Mouse (Mus musculus) gastrocnemius, postnatal 4 days (tissue): Measurements from ENCODE around the gene Zfp281. TPM values are rescaled to one million over a fixed set of nuclear protein-coding genes. Genes with fewer than 3 reads are reported as not detected.

Experiments
- DNase-seq, 2 experiments: peaks; one replicate each; pipeline ENCODE4 v3.0.0; 2021 to 2022; ENCODE audit warnings: low spot score in 2 of 2, mixed read lengths in 2 of 2
- total RNA-seq, 2 experiments: library from RNA; stranded (reverse); gene quantifications; 2 replicates each; pipeline ENCODE4 v1.2.3; 2021

Zfp281 gene
- total RNA-seq, 2 experiments from 2014 or later: 10.8 to 12.0 TPM

DNA sequence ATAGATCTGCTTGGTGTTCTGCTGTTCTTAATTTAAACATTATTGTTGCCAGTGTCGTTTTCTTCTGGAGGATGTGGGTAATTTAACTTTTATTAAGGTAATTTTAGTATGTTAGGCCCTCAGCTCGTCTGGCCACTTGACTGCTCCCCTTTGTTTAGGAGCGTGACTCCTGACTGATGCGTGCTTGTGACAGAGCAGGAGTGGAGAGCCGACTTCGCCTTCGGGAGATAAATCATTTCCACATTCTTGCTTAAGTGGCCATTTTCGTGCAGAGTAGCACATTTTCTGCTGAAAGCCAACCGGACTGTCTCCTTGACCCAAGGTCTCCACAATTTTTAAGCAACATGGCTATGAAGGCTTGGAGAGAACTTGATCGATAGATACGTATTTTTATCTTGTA is 29.7 kb downstream of the Zfp281 start:
- no peak for DNase-seq

DNA sequence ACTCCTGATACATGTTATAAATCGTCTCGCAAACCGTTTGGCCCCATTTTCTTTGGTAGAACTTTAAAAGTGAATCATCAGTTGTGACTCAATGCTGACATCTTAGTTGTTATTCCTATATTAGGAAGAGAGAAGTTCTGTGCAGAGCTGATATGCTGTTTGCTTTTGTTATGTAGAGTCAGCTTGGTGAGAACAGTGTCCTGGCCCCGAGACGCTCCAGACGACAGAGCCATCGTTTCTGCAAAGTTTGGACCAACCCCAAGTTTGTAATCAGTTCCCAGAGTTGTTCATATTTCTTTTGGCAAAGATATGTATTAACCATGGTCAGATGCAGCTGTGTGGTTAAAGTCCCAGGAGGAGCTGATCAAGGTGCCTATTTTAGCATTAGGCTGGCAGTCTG is 31.9 kb downstream of the Zfp281 start:
- DNase-seq: no peak

DNA sequence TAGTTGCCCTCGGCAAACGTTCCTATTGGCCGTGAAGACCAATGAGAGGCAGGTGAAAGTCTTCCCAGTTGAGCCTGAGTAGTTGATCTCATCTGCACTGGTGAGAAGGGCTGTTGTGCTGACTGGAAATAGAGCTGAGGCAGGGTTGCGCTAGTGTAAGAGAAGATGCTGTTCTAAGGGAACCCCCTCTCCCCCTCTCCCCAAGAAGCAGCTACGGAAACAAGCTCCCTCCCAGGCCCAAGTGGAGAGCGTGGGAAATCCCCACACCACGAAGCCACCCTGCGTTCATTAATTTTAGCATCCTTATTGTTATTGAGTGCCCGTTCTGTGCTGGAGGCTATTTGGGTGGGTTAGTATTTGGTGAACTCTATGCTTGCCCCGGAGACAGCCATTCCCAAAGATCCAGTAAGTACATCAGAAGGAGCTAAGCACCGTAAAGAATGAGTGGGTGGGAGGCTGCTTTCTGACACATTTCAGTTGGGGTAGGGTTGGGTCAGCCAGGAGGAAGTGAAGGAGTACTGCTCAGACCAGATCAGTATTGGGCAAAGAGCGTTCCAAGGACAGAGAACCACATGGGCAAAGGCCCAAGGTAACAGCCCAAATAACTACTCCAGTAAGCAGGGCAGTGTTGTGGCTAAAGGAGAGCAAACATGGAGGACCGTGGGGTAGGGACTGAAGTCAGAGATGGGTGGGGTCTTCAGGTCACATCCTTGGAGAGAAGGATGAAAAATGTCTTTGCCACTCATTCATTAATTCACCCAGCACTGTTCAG is 33.9 kb downstream of the Zfp281 start:
- DNase-seq: no peak

DNA sequence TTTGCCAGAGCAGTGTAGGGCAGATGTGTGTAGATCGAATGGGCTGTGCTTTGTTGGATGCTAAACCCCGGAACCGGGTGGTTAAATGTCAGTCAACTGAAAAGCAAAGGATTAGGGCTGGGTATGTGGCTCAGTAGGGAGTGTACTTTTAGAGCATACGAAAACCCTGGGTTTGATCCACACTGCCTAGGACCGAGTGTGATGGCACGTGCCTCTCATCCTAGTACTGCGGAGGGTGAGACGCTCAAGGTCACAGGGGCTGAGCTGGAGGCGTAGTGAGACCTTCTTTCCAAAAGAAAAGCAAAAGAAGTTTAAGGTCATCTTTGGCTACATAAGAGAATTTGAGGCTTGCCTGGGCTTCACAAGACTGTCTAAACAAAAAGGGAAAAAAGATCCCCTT is 34.6 kb downstream of the Zfp281 start:
- no peak for DNase-seq

DNA sequence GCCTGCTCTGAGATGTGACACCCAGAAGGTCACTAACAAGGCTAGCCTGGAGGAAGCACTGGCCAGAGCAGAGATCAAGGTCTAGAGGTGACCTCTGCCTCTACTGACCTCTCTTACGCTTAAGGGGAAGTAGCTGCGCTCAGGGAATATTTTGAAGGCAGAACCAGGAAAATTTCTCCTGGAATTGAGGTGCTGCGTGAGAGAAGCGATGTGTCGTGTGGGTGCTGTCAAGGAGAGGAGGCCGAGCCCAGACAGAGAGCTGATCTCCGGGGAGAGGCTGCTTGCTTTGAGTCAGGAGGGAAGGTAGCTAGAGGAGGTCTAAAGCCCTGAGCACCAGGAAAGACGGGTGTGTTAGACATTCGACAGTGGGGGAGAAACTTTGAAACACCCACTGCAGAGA is 35.2 kb downstream of the Zfp281 start:
- no peak for DNase-seq

DNA sequence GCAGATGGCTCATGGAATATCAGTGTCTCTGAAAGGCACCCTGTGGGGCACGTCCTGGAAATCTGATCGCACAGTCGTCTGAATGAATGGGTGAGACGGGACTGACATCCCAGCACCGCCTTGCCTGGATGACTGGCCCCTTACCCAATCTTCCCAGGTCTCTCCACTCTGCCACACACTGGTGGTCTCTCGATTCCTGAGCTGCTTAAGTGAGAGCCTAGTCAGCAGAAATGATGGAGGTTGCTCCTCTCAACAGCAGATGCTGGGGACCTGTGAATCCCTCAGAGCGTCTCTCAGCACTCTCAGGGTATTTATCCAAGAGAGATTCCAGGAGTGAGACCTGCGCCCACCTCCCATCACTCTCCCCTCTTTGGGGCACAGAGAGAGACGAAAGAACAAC is 36.8 kb downstream of the Zfp281 start:
- DNase-seq: no peak

DNA sequence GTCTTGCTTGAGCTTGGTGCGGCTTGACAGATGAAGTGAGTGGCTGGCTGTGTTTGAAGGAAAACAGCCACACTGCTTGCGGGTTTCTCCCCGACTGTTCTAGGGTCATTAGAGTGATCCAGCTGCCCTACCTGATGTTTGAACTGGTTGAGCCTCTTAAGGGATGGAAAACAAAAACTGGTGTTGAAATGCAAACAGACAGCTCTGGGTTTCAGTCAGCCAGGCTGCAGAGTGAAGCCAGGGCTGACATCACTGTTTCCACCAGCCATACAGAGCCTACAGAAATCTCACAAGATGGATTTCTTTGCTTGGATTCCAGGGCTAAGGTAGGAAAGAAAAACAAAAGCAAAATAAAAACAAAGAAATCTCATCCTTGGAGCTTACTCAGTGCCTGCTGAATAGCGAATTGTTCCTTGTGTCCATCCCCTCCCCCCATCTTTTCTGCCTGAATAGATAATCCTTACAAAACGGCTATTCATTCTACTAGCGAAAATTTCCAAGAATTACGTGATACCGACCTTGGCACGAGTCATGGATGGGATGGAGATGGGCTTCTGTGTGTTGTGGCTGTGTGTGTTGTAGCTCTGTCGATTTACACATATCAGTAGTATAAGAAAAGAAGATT is 37.4 kb downstream of the Zfp281 start:
- DNase-seq: no peak

DNA sequence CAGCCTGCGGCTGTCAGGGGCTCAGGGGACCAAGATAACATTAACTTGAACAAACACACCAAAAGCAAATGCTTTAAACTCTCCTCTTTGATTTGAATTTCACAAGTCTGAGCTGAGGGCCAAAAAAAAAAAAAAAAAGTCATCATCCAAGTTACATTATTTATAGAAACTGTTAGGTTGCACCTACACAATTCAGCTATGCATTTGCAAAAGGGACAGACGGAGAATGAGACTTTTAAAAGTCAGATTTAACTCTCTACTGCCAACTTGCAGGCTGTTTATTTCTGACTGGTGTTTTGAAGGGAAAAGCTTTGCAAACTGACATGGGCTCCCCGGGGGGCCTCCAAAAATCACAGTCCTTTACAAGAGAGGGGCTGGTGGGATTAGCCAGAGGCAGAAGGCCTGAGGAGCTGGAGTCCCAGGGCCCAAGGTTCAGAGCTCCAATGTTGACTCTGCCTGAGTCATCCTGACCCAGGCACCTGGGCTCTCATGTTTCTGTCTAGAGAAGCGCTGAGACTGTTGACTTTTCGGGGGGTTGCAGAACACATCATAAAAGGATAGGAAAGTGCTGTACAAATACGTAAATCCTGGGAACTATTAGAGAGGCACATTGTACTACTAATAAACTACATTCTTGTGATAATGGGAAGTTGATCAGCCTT is 40.4 kb downstream of the Zfp281 start:
- DNase-seq: no peak

DNA sequence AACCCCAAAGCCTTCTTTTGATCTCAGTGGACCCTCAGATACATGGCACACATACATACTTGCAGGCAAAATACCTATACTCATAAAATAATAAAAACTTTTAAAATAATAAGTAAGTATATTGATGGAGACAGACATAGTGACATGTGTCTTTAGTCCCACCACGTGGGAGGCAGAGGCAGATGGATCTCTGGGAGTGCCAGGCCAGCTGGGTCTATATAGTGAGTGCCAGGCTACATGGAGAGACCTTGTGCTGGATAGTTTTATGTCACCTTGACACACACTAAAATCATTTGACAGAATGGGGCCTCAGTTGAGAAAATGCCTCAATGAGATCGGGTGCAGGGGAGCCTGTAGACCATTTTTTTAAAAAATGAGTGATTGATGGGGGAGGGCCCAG is 41.8 kb downstream of the Zfp281 start:
- no peak for DNase-seq

DNA sequence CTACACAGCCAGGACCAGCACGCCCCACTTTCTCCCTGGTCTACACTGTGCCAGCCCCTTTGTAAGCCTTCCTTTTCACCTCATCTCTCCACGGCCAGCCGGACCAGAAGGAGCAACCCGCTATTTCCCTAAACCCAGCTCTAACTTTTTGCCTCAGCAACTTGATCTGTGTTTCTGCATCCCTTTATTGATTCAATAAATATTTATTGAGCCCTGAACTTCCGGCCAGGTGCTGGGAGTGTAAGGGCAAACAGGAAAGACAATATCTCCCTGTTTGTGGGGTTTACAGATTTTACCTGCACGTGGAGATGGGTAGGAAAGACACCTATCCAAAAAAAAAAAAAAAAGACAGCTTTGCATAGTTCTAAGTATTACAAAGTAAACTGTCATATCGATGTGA is 45.2 kb downstream of the Zfp281 start:
- DNase-seq: no peak

DNA sequence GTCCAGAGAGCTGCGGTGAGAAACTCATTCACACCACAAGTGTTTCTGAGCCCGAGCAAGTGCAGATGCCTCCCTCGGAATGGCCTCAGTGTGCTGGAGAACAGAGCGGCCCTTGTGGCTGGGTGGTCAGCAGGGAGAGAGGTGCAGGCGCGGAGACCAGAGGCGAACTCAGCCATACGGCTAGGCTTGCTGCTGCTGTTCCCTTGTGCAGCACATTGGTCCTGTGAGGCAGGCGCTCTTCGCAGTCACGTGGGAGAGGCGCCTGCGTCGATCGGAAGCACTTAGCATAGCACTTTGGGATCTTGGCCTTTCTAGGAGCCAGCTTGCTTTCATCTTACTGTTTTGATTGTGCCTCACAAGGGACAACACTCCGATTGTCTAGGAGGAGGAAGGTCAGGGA is 45.7 kb downstream of the Zfp281 start:
- DNase-seq: no peak

DNA sequence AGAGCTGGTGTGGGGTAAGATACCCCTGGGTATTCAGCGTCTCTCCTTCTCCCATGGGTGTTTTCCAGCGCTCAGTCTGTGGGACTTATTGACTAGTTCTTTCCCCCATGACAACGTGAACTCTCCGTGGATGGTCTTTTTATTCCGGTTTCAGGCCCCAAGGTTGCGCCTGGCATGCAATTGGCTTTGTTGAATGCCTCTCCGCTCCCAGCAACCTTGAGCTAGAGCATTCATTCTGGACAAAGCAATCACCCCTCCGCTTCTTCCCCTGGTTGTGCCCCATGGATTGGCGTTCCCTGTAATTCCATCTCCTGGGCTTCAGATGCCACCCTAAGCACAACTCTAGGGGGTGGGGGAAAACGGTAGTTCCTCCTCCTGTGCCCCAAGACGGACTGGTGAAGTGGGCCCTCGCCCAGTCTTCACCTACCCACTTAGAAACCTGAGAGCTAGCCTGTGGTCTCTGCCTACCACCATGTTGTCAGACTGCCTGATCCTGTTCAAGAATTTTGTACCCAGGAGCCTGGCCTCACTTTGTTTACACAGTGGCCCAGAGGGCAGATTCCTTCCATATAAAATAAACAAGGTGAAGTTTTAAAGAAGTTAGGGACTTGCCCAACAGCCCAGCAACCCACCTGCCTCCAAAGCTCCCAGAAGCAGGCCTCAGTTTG is 47.2 kb downstream of the Zfp281 start:
- DNase-seq: no peak

DNA sequence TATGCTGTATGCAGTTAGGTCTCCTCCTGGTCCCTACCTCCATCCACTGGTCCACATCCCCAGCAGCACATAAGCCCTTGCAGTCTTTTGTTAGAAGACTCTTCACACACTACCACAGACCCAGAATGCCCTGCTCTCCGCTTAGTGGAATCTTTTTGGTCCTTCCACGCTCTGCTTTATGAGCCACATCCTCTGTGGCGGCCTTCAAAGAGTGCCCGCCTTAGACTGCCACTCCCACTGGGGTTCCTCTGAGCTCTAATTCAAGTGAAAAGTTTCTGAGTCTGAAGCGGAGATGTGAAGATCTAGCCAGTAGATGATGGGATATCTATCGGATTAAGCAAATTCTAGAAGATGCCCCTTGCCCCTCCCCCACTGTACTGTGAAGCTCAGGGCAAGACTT is 47.9 kb downstream of the Zfp281 start:
- no peak for DNase-seq

DNA sequence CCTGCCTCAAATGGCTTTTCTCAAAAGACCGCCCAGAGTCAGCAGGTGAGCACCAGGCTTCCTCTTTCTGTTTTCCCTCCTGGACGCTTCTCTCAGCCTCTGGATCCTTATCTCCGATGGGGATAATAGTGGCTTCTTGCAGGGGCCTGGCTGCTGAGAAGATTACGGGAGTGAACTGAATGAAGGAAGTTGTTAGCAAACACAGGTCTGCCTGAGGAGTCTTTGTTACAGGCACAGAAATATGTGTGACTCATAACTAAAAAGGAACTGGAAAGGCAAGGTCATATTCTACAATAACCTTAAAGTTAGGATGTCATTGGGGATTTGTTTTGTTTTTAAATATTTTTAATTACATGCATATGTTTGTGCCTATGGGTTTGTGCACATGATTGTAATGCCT is 48.6 kb downstream of the Zfp281 start:
- no peak for DNase-seq

DNA sequence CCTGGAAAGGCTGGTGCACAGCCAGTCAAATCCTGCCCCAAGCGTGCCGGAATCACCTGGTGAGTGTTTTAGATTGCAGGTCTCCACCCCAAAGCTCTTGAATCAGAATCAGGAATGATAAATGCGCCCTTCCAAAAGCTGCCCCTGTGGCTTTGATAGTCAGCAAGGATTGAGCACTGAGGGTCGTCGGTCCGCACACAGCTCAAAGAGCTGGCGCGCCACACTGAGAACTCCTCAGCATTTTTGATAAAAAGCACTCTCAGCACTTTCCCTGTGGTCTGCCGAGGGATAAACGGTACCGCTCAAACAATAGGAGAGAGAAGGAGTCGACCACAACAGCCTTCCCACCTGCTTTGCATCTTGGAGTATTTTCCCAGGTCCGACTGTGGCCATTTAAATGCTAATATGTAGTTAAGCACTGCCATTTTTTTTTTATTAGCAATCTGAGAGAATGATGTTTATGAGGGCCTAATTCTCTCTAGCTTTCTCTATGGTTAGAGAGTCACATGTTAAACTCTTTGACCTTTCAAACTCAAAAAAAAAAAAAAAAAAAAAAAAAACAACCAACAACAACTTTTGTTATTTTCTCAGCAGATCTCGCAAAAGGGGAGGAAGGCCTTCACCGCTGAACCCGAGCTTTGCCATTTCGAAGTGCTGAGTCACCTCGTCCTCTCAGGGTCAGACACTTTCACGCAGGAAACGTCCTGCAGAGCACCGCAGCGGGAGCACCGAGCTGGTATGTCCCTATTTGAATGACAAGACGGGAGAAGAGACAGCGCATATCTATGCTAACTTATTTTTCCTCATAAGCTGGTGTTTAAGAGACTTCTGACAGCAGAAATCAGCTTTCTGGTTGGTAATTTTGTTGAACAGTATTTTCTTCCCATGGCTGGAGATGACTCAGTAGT is 50.1 kb downstream of the Zfp281 start:
- DNase-seq: no peak

DNA sequence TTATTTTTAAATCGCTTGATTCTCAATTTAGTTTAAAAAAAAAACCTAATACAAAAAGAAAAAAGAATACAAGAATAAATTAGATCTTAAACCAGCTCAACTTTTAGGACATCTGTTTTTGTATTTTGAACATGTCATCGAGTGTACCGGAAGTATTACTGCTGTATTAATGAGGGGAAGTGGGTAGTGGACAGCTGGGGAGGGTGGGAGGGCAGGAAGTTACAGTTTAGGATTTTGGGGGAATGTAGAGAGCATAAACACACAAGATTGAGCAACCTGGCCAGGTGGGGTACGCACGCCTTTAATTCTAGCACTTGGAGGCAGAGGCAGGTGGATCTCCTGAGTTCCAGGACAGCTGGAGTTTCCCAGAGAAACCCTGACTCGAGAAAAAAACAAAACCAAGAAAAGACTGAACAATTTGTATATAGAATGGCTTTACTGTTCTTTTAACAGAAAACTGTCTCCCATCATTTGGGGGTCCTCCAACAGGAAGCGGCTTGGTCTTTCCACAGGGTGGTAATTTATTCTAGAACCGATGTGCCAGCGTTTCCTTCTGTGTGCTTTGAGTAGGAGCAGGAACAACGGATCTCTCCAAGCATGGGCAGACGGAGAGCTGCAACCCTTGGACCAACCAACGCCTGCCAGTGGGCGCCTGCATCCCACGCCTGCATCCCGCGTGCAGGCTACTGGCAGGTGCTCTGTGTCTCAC is 51.2 kb downstream of the Zfp281 start:
- DNase-seq: no peak

DNA sequence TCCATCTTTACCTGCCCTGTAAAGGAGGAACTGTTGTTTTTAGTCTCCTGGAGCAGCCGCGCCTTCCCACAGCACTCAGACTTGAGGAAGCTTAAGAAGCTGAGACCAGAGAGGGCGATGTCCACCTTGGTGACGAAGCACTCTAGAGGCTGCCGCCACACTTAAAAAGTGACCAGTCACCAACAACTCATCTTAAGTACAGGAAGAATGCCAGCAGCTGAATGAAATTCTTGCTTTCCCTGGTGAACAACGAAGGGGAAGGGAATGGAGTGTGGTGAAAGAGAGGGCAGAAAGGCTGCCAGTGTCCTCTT is 51.7 kb downstream of the Zfp281 start:
- DNase-seq: no peak

DNA sequence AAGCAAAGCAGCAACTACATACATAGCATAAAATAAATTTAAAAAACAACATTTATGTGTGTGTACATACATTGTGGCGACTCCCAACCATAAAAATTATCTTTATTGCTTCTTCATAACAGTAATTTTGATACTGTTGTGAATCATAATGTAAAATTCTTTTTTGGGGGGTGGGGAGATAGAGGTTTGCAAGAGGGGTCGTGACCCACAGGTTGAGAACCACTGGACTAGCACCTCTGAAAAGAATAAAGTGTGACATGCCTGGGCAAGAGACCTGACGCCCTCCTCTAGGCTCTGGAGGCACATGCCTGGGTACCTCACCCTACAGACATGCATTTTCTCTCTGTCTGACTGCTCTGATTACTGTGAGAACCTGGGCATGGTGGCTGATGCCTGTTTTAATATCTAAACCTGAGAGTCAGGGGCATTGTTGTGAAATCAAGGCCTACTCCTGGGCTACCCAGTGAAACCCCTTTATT is 53.2 kb downstream of the Zfp281 start:
- DNase-seq: no peak

DNA sequence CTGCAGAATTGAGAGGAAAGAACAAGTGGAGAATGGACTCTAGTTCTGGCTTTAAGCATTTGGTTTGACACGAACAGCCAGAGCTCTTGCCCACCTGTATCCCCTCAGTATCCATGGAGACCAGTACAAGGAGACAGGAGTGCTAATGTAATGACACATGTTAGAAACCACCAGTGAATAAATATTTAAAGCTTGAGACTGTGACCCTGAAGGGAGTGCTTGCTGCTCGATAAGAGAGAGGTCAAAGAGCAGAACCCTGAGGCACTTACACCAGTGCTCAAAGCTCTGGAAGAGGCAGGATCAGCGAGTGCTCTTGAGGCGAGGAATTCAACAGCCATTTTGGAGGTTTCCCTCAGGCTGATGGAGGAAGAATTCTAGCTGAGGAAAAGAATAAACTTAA is 54.1 kb downstream of the Zfp281 start:
- DNase-seq: no peak
